Mouse (Mus musculus) left cerebral cortex, adult 18-20 months (tissue): ENCODE results near the gene Tuba1a. TPM values are rescaled to one million over a fixed set of nuclear protein-coding genes. Genes with fewer than 3 reads are reported as not detected.
A peak's percentile ranks its signal among the peaks of the same experiment; 100 is the strongest.
"Not testable (repeated sequence)": the region's sequence is repeated elsewhere in the genome, so short reads cannot be mapped to it uniquely, and the experiment has no call there.

Experiments used
- DNase-seq, 2 experiments: peaks; one replicate each; pipeline ENCODE4 v3.0.0; 2021 to 2022; ENCODE audit warnings: low spot score in 2 of 2, mixed read lengths in 1 of 2
- total RNA-seq, 2 experiments: library from RNA; stranded (reverse); gene quantifications; 2 replicates each; pipeline ENCODE4 v1.2.3; 2021

Tuba1a gene
- total RNA-seq, 2 experiments from 2014 or later: 874 to 893 TPM

- DNase-seq: no peak
Measured at GRCm38 (mm10) chr15:98985982-98986715, 32.6 kb upstream of the Tuba1a start.

GRCm38 (mm10) chr15:98985240-98985981 is 31.9 kb upstream of the Tuba1a start:
- peak; percentile 69 to 80 for DNase-seq

DNA sequence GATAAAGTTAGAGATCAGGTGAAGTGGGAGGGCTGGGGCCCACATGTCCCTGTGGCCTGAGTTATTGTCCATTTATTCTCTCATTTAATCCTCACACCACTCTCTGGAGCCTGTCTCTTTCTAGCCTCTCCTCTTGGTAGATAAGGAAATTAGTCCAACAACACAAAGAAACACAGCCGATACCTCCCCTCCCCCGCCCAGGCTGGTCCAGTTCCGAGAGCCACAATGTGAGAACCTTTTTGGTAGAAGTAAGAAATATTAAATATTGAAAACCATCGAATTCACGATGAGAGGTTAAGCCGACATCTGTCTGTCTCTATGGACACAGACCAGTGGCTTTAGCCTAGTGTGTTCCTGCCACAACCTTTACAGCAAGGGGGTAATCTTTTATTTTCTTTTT is 31.2 kb upstream of the Tuba1a start:
- DNase-seq: no peak

DNA sequence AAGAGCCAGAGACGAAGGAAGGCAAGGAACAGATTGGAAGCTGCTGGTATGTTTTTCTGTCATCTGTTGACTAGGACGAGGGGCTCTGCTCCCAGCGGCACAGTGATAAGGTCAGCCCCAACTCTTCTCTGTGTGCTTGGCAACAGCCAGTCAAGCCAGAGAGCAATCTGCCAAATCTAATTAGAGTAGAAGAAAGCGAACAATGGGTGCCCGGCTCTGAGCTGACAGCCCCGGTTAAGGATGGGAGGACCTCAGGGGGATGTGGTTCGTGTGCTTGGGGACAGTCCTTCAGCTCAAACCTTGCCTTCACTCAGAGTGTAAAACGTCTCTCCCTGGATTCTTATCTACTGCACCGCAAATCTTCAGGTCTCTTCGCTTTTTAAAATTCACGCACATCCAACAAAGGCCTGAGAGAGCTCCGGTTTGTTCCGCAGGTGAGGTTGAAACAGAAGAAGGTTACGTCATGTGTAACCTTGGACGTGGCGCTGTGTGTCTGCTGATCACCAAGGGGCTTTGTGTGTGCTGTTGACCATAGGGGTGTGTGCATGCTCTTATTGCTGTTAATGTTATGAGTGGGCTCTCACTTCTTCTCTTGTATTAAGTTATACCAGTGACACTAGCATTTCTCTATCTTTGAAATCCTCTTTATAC is 30.1 kb upstream of the Tuba1a start:
- DNase-seq: no peak

GRCm38 (mm10) chr15:98982100-98982499 is 28.6 kb upstream of the Tuba1a start:
- DNase-seq: no peak

DNA sequence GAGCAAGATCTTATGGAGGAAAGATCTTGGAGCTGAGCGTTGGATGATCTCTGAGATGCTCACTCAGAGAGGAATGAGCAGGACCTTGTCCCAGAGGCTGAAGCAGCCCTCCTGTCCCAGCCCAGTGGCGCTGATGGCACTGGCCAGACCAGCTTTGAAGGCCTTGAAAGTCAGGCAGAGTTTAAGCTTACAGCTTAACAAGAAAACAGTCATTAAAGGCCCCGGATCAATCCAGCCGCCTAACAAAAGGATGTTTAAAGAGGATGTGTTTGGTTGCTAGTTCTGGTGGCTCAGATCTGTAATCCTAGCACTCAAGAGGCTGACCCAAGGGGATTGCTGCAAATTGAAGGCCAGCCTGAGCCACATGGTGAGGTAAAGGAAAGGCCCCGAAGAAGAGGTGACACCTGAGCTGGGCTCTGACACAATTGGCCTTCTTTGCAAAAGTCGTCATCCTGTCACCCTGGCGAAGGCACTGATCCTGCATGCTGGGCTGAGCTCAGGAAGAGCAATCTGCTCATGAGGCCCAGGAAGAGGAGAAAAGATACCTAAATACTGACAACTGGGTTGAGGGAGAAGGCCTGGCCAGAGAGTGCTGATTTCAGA is 26.6 kb upstream of the Tuba1a start:
- no peak for DNase-seq

DNA sequence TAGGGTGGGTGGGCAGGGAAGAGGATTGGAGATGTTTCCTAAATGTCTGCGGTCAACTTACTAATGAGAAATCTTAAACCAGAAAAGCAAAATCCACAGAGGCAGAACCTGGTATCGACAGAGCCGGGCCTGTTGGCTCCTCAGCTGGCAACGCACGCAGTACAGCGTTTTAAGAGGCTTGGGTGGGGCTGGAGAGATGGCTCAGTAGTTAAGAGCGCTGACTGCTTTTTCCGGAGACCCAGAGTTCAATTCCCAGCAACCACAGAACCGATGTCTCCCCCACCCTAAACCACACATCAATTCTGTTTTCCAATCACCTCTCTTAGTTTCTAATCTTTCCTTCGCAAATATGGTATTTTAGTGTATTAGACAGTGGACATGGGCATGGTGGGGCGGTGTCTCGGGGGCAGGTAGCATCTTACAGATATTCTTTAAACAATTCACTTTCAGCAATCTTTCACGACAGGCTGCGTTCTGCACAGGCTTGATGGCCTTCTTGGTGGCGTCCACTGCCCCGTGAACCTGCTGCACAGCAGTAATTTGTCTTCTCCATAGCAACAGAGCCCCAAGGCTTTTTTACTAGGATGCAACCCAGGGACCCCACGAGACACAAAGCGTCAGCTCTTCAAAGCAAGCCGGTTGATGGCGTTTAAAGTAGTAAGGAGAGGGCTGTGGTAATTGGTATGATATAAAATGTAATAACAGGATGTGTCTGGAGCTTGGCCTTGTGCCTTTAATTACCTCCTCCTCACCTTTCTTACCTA is 25.1 kb upstream of the Tuba1a start:
- DNase-seq: no peak

DNA sequence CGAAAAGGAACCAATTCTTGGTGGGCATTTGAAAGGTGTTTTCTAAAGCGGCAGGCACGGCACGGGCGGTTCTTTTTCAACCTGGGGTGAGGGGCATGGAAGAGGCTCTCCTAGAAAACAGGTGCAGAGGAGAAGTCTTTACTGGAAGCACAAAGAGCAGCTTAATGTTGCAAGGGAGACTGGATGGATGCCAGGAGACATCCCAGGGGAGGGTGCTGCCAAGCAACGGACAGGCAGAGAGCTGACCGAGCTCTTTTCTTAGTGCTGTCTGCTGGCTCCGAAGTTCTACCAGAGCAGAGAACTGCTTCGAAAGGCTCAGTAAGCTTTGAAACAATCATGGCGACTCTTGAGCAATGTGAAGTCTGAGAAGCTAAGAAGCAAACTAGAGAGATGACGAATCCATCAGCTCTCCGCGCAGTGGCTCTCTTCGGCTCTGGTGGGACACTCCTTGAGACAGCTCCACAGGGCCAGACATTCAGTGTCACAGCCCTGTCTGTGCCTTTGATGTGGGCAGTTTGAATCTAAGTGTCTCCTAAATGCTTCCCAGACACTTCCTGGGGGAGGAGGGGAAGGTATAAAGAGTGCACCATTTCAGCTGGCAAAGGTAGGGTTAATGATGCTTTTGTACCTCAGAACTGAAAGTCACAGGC is 24.4 kb upstream of the Tuba1a start:
- peak; percentile 55 to 59 for DNase-seq

DNA sequence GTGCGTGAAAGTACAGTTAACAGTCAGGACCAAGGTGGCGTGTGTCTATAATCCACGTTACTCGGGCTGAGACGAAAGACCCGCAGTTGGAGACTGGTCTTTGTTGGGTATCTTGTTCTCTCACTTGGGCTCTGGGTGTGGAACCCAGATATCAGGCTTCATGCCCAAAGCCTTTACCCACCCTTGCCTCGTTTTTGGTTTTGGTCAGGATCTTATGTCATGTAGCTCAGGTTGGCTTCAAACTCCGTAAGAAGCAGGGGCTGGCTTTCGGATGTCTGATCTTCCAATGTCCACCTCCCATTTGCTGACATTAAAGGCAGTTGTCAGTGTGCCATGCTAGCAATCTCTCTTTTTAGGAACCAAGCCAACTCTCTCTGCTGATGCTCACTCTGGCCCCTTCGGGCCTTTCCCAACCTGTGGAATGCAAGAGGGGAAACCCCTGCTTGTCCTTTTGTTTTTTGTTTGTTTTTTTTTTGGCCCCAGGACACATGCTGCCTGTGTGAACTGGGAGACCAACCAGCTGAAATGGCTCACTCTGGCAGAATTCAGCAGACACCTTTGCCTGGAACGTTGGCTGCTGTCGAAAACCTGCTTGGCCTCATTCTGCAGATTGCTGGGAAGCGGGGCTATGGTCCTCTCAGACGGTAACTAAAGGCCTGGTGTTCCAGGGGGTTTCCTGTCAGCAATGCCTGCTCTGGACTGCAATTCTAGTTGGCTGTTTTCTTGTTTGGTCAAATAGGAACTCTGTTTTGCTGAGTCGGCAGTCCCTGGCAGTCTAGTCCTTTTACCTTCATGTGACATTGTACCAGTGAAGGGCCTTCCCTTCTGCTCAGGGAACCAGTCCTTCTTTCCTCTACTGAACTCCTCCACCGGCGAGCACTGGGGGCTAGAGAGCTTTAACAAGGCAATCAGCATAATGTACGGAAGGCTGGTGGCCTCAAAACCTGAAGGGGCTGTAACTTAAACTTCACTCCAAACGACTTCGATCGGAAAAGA is 23.6 kb upstream of the Tuba1a start:
- no peak for DNase-seq

DNA sequence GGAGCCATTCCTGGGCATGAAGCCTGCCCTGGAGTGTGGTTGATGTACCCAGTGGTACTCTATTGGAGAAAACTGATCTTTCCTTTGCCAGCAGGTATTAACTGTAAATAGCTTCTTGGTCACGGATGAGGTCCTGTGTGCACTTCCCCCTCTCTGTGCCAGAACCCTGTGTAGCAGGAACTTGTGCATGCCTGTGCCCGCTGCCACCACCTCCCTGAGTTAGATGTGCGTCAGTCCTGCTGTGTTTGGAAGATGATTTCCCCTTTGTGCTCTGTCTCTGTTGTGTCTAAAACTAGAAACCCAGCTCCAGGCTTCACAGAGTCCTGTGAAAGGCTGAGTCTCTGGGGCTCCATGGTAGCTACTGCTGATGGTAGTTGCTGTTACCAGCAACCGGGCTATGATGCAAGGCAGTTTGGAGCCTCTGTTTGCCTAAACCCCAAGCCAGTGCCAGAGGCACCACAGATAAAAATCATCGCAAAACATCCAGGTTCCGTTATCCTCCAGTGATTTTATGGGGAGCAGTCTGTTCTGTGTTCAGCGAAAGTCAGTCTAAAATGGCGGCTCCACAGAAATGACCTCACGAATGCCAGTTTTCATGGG is 19.6 kb upstream of the Tuba1a start:
- DNase-seq: no peak

GRCm38 (mm10) chr15:98971576-98972320 is 18.2 kb upstream of the Tuba1a start:
- DNase-seq: not testable (repeated sequence)

DNA sequence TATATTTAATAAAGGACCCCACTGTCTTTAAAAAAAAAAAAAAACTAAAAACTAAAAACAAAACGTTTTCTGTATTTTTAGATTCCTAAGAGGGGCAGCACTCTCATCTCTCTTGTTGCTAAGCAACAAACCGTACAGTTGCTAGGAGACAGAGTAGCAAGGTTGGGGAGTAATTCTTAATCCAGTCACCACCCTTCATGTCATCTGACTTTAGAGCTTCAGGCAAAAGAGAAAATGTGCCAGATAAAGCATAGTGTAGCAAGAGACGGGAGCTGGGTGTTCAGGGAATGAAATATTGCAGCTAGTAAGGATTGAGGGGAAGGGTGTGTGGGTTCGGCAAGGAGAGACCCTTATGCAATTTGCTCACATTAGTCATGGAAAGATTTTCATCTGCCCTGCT is 17.6 kb upstream of the Tuba1a start:
- peak; percentile 46 to 49 for DNase-seq

DNA sequence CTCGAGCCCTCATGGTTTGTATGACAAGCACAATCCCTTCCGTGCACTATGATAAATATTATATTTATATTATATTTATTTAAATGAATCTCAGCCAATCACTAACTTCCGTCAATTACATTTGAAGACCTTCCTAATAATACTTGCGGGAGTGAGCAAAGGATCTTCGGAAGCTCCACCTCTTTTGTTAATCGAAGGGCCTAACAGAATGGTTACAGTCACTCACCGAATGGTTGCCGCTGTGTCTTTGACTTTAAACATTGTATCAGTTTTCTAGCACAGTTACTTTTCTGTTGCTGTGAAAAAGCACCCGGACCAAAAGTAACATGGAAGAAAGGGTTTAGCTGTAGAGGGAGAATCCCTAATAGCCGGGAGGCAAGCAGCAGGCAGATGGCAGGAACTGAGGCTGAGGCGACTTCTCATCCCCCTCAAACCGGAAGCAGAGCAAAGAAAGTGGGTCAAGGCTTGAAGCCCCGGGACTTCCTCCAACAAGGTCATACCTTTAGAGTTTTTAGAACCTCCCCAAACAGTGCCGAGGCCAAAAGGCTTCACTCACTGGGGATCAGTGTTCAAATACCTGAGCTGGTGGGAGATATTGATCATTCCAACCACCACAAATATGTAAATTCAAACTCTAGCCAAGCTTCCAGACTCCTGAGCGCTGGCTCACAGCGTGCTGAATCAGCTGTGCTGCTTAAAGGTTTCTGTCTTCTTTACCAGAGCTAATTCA is 16.0 kb upstream of the Tuba1a start:
- DNase-seq: no peak

DNA sequence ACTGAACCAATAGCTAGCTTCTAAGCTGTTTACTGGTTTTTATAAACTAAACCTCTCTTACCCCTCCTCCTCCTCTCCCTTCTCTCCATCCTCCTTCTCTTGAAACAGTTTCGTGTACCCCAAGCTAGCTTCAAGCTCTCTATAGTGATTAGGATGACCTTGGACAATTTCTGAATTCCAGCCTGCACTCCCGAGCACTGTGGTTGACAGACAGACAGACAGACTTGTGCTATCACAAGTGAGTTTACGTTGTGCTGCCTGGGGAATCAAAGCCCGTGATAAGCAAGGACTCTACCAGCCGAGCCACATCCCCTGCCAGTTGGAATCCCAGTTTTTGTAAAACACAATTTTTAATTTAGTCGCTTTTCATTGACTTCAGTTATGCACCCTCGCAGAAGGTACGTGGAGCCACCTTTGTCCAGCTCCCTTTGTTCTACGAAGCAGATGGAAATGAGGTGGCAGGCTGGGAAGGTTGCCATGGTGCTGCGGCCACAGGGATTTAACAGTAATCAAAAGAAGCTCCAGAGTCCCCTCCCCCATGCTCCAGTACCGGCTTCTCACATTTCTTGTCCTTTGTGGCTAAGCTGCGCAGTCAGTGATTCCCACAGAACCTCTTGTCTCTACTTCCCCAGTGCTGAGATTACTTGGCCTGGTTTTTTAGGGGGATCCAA is 15.3 kb upstream of the Tuba1a start:
- DNase-seq: peak; percentile 59 to 60

DNA sequence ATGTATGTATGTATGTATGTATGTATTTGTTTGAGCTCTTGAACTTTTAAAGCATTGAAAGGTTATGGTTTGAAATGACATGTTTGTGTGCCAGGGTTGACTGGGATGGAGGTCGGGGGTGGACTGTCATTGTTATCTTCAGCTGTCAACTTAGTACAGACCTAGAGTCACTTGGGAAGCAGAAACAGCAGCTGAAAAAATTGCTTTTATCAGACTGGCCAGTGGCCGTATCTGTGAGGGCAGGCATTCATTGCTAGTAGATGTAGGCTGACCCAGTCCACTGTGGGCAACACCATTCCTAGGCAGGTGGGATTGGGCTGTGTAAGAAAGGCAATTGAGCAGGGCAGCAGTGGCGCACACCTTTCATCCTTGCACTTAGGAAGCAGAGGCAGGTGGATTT is 6.0 kb upstream of the Tuba1a start:
- no peak for DNase-seq

- no peak for DNase-seq
Measured at GRCm38 (mm10) chr15:98958901-98959420, 5.5 kb upstream of the Tuba1a start.

DNA sequence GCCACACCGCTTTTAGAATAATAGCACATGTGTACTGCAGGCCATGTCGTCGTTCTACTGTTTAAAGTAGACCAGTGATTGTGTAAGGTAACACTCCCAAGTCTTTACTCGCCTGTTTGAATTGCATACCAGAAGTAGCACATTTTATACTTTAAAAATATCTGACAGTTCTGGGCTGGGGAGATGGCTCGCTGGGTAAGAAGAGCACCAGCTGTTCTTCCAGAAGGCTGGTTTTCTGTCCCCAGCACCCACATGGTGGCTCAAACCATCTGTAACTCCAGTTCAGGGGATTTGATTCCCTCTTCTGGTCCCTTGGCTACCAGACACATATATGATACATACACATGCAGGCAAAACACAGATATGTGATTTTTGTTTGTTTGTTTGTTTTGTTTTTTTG is 4.0 kb upstream of the Tuba1a start:
- no peak for DNase-seq
